Mouse (Mus musculus) kidney, adult 2 months (tissue): ENCODE data around the gene Nf1.
A peak's percentile ranks its signal among the peaks of the same experiment; 100 is the strongest.

Experiments used
- CTCF ChIP-seq: fragments of 200-500 bp; conservative IDR thresholded peaks from 2 replicates; pipeline ENCODE4 v1.5.1; 2011; ENCODE audit warnings: low read depth, mild to moderate bottlenecking, control low read depth, low read length, moderate library complexity, mixed read lengths; ENCODE audit not compliant: insufficient read depth, insufficient read length
- POLR2A ChIP-seq: fragments of 200-500 bp; IDR thresholded peaks from one replicate; pipeline ENCODE4 v1.6.1; 2011; ENCODE audit warnings: low read depth, low read length, control low read depth

GRCm38 (mm10) chr11:79624801-79625302 lies 285.4 kb downstream of the Nf1 start:
- TF ChIP-seq CTCF (peak; percentile 81), POLR2A (no peak)
